Mouse (Mus musculus): ENCODE results near the gene Anks1b. TPM values are rescaled to one million over a fixed set of nuclear protein-coding genes. Genes with fewer than 3 reads are reported as not detected.

Gene Anks1b
- polyA plus RNA-seq, 1 experiment: 0.19 TPM

DNA sequence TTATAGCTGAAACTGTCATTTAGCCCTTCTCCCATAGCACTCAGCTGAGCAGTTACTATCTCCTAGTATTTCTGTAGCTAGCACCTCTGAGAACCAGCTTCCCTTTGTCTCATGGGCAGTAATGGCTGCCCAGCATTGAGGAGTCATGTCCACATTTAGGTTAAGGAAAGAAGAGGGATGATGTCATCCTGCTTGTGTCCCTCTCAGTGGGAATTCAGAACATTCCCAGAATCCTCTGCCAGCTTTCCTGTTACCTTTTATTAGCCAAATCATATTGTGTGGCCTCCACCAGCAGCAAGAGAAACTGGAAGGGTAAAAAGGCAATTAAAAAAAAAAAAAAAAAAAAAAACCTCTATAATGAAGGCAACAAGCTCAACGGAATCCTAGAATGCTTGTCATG lies 851.6 kb downstream of the Anks1b start:
- Histone ChIP-seq H3K36me3 (ENCODE audit: control insufficient read depth, insufficient read depth, low read length) (no peaks in the 10 kb centered on the region), H3K27me3 (ENCODE audit: control insufficient read depth, insufficient read depth, low read length) (no peaks in the 10 kb centered on the region), H3K4me3 (ENCODE audit: extremely low read depth, insufficient read depth, insufficient read length) (no peak overlapping the region), H3K27ac (ENCODE audit: insufficient read depth, low read length) (no peak overlapping the region), H3K4me1 (ENCODE audit: control insufficient read depth, insufficient read depth, insufficient read length) (peaks cover 2% of the 10 kb centered on the region; the same call in 1 of the 2 replicates)
- WGBS: 74% methylated on average over 1 of the region's 1 CpGs
- TF ChIP-seq POLR2A (IDR thresholded peaks at IDR 0.05; ENCODE audit: low read depth, low read length) (no peak), CTCF (IDR thresholded peaks at IDR 0.05; ENCODE audit: extremely low read depth, insufficient read depth, insufficient read length, insufficient replicate concordance) (no peak)
- DNase-seq (ENCODE audit: low read depth in 1 of 2, low spot score in 2 of 2): no peak

DNA sequence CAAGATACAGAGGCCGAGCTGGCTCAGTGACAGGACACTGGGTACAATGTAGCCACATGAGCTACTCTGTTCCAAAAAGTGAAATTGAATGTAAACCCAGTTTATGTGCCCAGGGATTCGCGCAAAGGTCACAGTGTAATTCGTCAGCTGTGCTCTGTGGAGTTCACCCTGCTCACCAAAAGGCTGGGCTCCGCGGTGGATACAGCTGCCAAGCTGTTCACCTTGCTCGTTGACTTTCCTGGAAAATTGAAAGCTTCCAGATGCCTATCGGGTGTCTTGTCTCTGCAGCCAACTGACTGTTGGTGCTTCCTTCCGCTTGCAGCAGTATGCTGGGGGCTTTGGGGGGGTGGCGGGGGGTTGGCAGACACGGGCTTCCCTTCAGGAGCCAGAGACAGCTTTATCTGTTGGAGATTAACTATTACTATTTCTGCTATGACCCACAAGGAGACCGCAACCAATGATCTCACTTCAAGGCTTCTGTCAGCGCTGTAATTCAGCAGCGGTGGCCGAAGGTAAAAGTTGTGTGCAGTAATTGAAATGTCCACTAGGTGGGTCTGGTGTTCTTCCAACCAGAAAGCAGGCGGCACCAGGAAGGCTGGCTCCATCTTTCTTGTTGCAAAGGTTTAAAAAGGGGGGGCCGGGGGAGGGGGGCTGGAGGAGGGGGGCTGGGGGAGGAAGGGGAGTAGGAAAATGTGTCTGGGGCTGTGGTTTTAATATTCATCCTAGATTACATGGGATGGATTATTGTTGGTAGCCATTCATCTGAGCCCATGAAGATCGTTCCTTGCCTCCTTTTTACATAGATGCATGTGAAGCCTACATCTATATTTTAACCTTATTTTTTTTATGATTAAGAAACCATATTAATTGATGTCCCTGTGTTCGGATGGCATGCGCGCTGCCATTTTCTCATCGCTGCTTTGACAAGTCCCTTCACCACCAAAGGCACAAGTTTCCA lies 855.4 kb downstream of the Anks1b start:
- TF ChIP-seq POLR2A (IDR thresholded peaks at IDR 0.05; ENCODE audit: low read depth, low read length) (no peak), CTCF (IDR thresholded peaks at IDR 0.05; ENCODE audit: extremely low read depth, insufficient read depth, insufficient read length, insufficient replicate concordance) (peak; percentile 51; the same call in 1 of the 2 replicates)
- peak overlapping the region; percentile 39 for H3K4me3 ChIP-seq (ENCODE audit: extremely low read depth, insufficient read depth, insufficient read length)
- WGBS: 19% methylated on average over 22 of the region's 22 CpGs
- H3K36me3 ChIP-seq (ENCODE audit: control insufficient read depth, insufficient read depth, low read length): no peaks in the 10 kb centered on the region
- peak; percentile 22 to 40 for DNase-seq (ENCODE audit: low read depth in 1 of 2, low spot score in 2 of 2)
- H3K27ac ChIP-seq (ENCODE audit: insufficient read depth, low read length): no peak overlapping the region
- no peaks in the 10 kb centered on the region for H3K27me3 ChIP-seq (ENCODE audit: control insufficient read depth, insufficient read depth, low read length)
- peaks cover 2% of the 10 kb centered on the region; the same call in 1 of the 2 replicates for H3K4me1 ChIP-seq (ENCODE audit: control insufficient read depth, insufficient read depth, insufficient read length)

GRCm38 (mm10) chr10:90729527-90729926 lies 856.2 kb downstream of the Anks1b start:
- WGBS: 51% methylated on average over 10 of the region's 10 CpGs
- H3K36me3 ChIP-seq (ENCODE audit: control insufficient read depth, insufficient read depth, low read length): no peaks in the 10 kb centered on the region
- peaks cover 2% of the 10 kb centered on the region; the same call in 1 of the 2 replicates for H3K4me1 ChIP-seq (ENCODE audit: control insufficient read depth, insufficient read depth, insufficient read length)
- no peak for DNase-seq (ENCODE audit: low read depth in 1 of 2, low spot score in 2 of 2)
- H3K27ac ChIP-seq (ENCODE audit: insufficient read depth, low read length): no peak overlapping the region
- no peak overlapping the region for H3K4me3 ChIP-seq (ENCODE audit: extremely low read depth, insufficient read depth, insufficient read length)
- TF ChIP-seq CTCF (IDR thresholded peaks at IDR 0.05; ENCODE audit: extremely low read depth, insufficient read depth, insufficient read length, insufficient replicate concordance) (no peak), POLR2A (IDR thresholded peaks at IDR 0.05; ENCODE audit: low read depth, low read length) (no peak)
- no peaks in the 10 kb centered on the region for H3K27me3 ChIP-seq (ENCODE audit: control insufficient read depth, insufficient read depth, low read length)

DNA sequence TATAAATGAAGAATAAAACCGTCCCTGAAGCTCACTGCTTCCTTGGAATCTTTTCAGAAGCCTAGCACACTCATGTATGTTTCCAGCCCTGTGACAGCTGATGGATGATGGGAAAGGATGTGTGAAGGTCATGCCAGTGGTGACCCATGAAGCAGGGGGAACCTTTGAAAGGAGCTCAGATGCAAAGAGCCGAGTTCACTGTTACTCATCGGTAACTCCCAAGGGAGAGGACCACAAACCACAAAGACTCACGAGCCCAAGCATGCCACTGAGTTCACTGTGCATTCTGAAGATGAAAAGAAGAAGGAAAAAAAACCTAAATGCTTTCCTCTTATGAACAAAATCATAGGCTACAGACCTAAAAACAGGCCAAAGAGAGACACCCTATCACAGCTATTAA lies 859.5 kb downstream of the Anks1b start:
- 29% methylated on average over 4 of the region's 4 CpGs for WGBS
- Histone ChIP-seq H3K36me3 (ENCODE audit: control insufficient read depth, insufficient read depth, low read length) (no peaks in the 10 kb centered on the region), H3K27ac (ENCODE audit: insufficient read depth, low read length) (no peak overlapping the region), H3K4me3 (ENCODE audit: extremely low read depth, insufficient read depth, insufficient read length) (no peak overlapping the region), H3K27me3 (ENCODE audit: control insufficient read depth, insufficient read depth, low read length) (no peaks in the 10 kb centered on the region), H3K4me1 (ENCODE audit: control insufficient read depth, insufficient read depth, insufficient read length) (peaks cover 2% of the 10 kb centered on the region; the same call in 1 of the 2 replicates)
- TF ChIP-seq POLR2A (IDR thresholded peaks at IDR 0.05; ENCODE audit: low read depth, low read length) (no peak), CTCF (IDR thresholded peaks at IDR 0.05; ENCODE audit: extremely low read depth, insufficient read depth, insufficient read length, insufficient replicate concordance) (no peak)
- DNase-seq (ENCODE audit: low read depth in 1 of 2, low spot score in 2 of 2): peak in 1 of 2 experiments; percentile 49

- DNase-seq (ENCODE audit: low read depth in 1 of 2, low spot score in 2 of 2): peak in 1 of 2 experiments; percentile 9
- WGBS: 32% methylated on average over 5 of the region's 5 CpGs
These were observed 860.3 kb downstream of the Anks1b start for GRCm38 (mm10) chr10:90733632-90734031.

GRCm38 (mm10) chr10:90738475-90738874 lies 865.2 kb downstream of the Anks1b start:
- Histone ChIP-seq H3K36me3 (ENCODE audit: control insufficient read depth, insufficient read depth, low read length) (no peaks in the 10 kb centered on the region), H3K27me3 (ENCODE audit: control insufficient read depth, insufficient read depth, low read length) (no peaks in the 10 kb centered on the region), H3K4me1 (ENCODE audit: control insufficient read depth, insufficient read depth, insufficient read length) (no peaks in the 10 kb centered on the region), H3K27ac (ENCODE audit: insufficient read depth, low read length) (no peak overlapping the region), H3K4me3 (ENCODE audit: extremely low read depth, insufficient read depth, insufficient read length) (no peak overlapping the region)
- 77% methylated on average over 2 of the region's 2 CpGs for WGBS
- DNase-seq (ENCODE audit: low read depth in 1 of 2, low spot score in 2 of 2): no peak
- no peak for TF ChIP-seq POLR2A (IDR thresholded peaks at IDR 0.05; ENCODE audit: low read depth, low read length)
- TF ChIP-seq CTCF (IDR thresholded peaks at IDR 0.05; ENCODE audit: extremely low read depth, insufficient read depth, insufficient read length, insufficient replicate concordance): no peak

More at GRCm38 (mm10) chr10:90733632-90734031, 860.3 kb downstream of the Anks1b start:
- H3K27me3 ChIP-seq (ENCODE audit: control insufficient read depth, insufficient read depth, low read length): no peaks in the 10 kb centered on the region
- H3K4me1 ChIP-seq (ENCODE audit: control insufficient read depth, insufficient read depth, insufficient read length): no peaks in the 10 kb centered on the region
- H3K27ac ChIP-seq (ENCODE audit: insufficient read depth, low read length): no peak overlapping the region
- no peak overlapping the region for H3K4me3 ChIP-seq (ENCODE audit: extremely low read depth, insufficient read depth, insufficient read length)
- no peaks in the 10 kb centered on the region for H3K36me3 ChIP-seq (ENCODE audit: control insufficient read depth, insufficient read depth, low read length)
- TF ChIP-seq CTCF (IDR thresholded peaks at IDR 0.05; ENCODE audit: extremely low read depth, insufficient read depth, insufficient read length, insufficient replicate concordance): peak; percentile 2; the same call in 1 of the 2 replicates
- no peak for TF ChIP-seq POLR2A (IDR thresholded peaks at IDR 0.05; ENCODE audit: low read depth, low read length)
